14 mouse cellular contexts compared by ENCODE assay signal in genomic region chr4:126512308-126513066, GRCm38 (mm10).
"Had no signal": no experiment of that assay in that cellular context is flagged by ENCODE, and none has a peak within 500 bp of the region (broad histone marks: within the 10 kb centered on the region; RNA-seq: fewer than 3 reads in every experiment).

No protein-coding gene starts in this region.

- H3K4me3 ChIP-seq: liver, embryonic 13.5 days; megakaryocyte, embryonic 14.5 days; midbrain, embryonic 10.5 days had no signal

- H3K36me3 ChIP-seq: liver, embryonic 13.5 days had no signal

- H3K4me2 ChIP-seq: liver, embryonic 13.5 days had no signal

- H3K27ac ChIP-seq: liver, embryonic 13.5 days; midbrain, embryonic 10.5 days; stomach, postnatal 0 days had no signal

- H3K9ac ChIP-seq: liver, embryonic 13.5 days had no signal

- H3K27me3 ChIP-seq: liver, embryonic 13.5 days had no signal

- H3K4me1 ChIP-seq: megakaryocyte, embryonic 14.5 days had no signal

- DNase-seq: kidney, adult 18-20 months; kidney, adult 9 months; kidney, postnatal 14 days; kidney, postnatal 4 days; liver, embryonic 13.5 days; midbrain, embryonic 14.5 days; thymus, adult 2 months; thymus, postnatal 14 days; thymus, postnatal 4 days had no signal

- H3K9me3 ChIP-seq: liver, embryonic 13.5 days; megakaryocyte, embryonic 14.5 days had no signal

- ATAC-seq: inflammation-experienced regulatory T-cells, adult 6 months; intestine, embryonic 16.5 days had no signal
